Mouse (Mus musculus) limb, embryonic 12.5 days (tissue): ENCODE results near the gene Ptprc. TPM values are rescaled to one million over a fixed set of nuclear protein-coding genes. Genes with fewer than 3 reads are reported as not detected.

Experiments used
- ATAC-seq: fragments of 200-750 bp; cut with Nextera tagmentation; 2 replicates; pipeline ENCODE4 v1.8.0; 2017; ENCODE audit warnings: low read depth, moderate TSS enrichment; ENCODE audit not compliant: insufficient number of reproducible peaks, insufficient read depth, low FRiP score, low TSS enrichment
- H3K27ac ChIP-seq: fragments of 300-500 bp; sonication (generic); 2 replicates; pipeline ENCODE4 v1.5.1; 2016; ENCODE audit warnings: mild to moderate bottlenecking, moderate library complexity
- H3K27me3 ChIP-seq: fragments of 300-500 bp; sonication (generic); 2 replicates; pipeline ENCODE4 v1.6.1; 2016; ENCODE audit warnings: mild to moderate bottlenecking, moderate library complexity
- H3K36me3 ChIP-seq: fragments of 300-500 bp; sonication (generic); 2 replicates; pipeline ENCODE4 v1.6.1; 2016; ENCODE audit warnings: mild to moderate bottlenecking, moderate library complexity
- H3K4me1 ChIP-seq: fragments of 300-500 bp; sonication (generic); replicated peaks from 2 replicates; pipeline ENCODE4 v1.6.1; 2016
- H3K4me2 ChIP-seq: fragments of 300-500 bp; sonication (generic); 2 replicates; pipeline ENCODE4 v1.6.1; 2016; ENCODE audit warnings: mild to moderate bottlenecking, moderate library complexity
- H3K4me3 ChIP-seq: fragments of 300-500 bp; sonication (generic); replicated peaks from 2 replicates; pipeline ENCODE4 v1.5.1; 2016; ENCODE audit warnings: mild to moderate bottlenecking
- H3K9ac ChIP-seq: fragments of 300-500 bp; sonication (generic); replicated peaks from 2 replicates; pipeline ENCODE4 v1.6.1; 2016; ENCODE audit warnings: mild to moderate bottlenecking, moderate library complexity
- H3K9me3 ChIP-seq: fragments of 300-500 bp; sonication (generic); 2 replicates; pipeline ENCODE4 v1.6.1; 2016; ENCODE audit warnings: mild to moderate bottlenecking, moderate library complexity
- WGBS: fragments of 180-500 bp; shearing (Covaris S2); methylation state at CpG from one replicate; pipeline ENCODE4 v1.1.7; 2016; 5-methylcytosine and 5-hydroxymethylcytosine counted together
- polyA plus RNA-seq: library from polyadenylated mRNA; unstranded; fragments of >200 nt; fragmentation: Nextera tagmentation; extraction: Ambion mirVana; gene quantifications from 2 replicates; pipeline ENCODE4 v1.2.1, GENCODE M21; 2016

Ptprc gene
- polyA plus RNA-seq, 1 experiment from 2014 or later = 1.3 TPM

DNA sequence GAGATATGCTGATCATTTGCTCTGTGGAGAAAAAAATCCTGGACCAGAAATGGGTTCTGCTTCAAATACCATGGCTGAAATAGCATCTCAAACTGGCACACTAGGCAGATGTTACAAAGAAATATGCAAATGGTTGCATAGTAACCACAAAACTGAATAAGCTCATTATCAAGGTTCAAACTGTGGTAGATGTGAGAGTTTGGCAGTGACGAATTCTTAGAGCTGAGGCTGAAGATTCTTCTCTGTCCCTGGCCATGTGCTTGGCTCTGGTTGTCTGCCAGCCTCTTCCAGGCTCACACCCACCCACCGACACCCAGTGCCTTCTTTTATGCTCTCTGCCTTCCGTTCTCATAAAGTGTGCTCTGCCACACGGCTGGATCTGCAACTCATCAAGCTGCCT, 26.7 kb downstream of the Ptprc start:
- H3K36me3 ChIP-seq = no peaks in the 10 kb centered on the region
- no peak overlapping the region for H3K4me3 ChIP-seq
- no peak overlapping the region for H3K27ac ChIP-seq
- H3K4me1 ChIP-seq = no peaks in the 10 kb centered on the region
- WGBS = 43% methylated on average over 4 of the region's 4 CpGs
- H3K4me2 ChIP-seq = no peak overlapping the region
- H3K9me3 ChIP-seq = no peaks in the 10 kb centered on the region
- ATAC-seq = no peak
- no peaks in the 10 kb centered on the region for H3K27me3 ChIP-seq
- H3K9ac ChIP-seq = no peak overlapping the region

DNA sequence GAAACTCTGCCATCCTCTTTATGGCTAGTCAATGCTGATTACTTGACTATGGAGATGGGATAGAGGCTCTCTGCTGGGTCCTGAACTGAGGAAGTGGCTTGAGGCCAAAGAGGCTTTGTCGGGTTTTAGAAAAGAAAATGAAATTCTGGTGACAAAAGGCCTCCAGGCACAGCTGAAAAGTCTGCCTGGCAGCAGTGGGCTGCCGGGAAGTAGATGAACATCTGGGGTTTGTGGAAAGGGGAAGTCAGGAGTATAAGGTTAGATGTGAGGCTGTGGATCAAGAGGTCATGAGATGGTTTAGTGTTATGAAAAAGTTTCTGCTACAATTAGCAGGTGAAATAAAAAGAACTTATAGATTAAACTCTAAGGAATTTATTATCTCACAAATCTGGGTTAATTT, 29.9 kb downstream of the Ptprc start:
- Histone ChIP-seq H3K36me3 (no peaks in the 10 kb centered on the region), H3K27ac (no peak overlapping the region), H3K9me3 (no peaks in the 10 kb centered on the region), H3K4me1 (no peaks in the 10 kb centered on the region), H3K9ac (no peak overlapping the region), H3K4me2 (no peak overlapping the region), H3K27me3 (no peaks in the 10 kb centered on the region), H3K4me3 (no peak overlapping the region)
- no peak for ATAC-seq
- 33% methylated on average over 2 of the region's 2 CpGs for WGBS

DNA sequence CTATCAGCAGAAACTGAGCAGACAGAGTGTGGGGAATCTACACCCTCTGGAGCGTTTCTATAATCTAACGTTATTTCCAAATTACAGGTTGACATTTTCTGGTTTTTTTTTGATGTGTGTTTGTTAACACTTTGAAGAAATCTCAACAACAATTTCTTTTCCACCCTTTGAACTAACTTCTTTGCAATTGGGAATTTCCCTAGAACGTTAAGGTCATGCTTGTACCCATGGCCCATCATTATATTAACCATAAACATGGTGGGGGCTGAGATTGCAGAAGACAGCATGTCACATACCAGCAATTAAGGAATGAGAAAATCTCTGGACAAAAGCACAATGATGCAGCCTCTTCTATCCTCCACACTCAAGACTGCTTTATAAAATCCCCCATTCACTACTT, 30.4 kb downstream of the Ptprc start:
- H3K9me3 ChIP-seq = no peaks in the 10 kb centered on the region
- WGBS = 83% methylated on average over 3 of the region's 3 CpGs
- no peak overlapping the region for H3K4me2 ChIP-seq

DNA sequence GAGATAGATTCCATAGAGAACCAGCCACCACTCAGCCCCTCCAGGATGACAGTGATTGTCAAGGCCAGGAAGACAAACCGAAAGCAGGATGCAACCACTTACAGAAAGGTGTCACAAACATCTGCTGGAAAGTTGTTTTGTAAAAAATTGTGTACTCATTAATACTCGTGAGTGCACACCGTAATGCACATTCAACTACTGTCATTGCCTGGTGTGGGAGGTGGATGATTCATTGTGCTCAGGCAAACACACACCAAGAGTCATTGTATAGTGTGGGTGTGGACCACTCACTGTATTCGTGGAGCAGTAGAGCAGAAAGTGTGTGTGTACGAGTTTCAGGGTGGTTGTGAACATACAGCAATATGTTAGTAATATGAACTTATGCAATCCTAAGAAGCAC, 31.1 kb downstream of the Ptprc start:
- Histone ChIP-seq H3K4me2 (no peak overlapping the region), H3K4me1 (no peaks in the 10 kb centered on the region), H3K4me3 (no peak overlapping the region), H3K27ac (no peak overlapping the region), H3K9me3 (no peaks in the 10 kb centered on the region), H3K36me3 (no peaks in the 10 kb centered on the region), H3K9ac (no peak overlapping the region), H3K27me3 (no peaks in the 10 kb centered on the region)
- WGBS = 90% methylated on average over 5 of the region's 5 CpGs
- ATAC-seq = no peak

More for the DNA sequence above, 30.4 kb downstream of the Ptprc start:
- H3K27me3 ChIP-seq = no peaks in the 10 kb centered on the region
- no peaks in the 10 kb centered on the region for H3K36me3 ChIP-seq
- no peak overlapping the region for H3K4me3 ChIP-seq
- H3K4me1 ChIP-seq = no peaks in the 10 kb centered on the region
- H3K9ac ChIP-seq = no peak overlapping the region
- H3K27ac ChIP-seq = no peak overlapping the region
- no peak for ATAC-seq

DNA sequence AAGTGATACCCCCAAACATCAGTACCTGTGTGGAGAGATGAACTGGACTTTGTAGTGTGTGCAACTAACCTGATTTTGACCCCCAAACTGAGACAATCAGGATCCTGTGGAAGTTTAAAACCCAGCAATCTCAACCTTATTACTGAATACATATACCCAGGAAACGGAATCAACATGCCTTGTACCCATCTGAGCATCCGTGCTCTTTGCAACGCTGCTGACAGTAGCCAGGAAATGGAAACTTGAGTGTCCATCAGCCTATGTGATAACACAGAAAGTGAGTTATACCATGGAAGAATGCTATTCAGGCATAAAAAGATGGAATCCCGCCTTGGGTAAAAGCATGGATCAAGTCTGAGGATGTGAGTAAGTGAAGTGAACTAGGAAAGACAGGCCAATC, 34.7 kb downstream of the Ptprc start:
- peaks cover 8% of the 10 kb centered on the region; the same call in 1 of the 2 replicates for H3K4me1 ChIP-seq
- WGBS = 90% methylated on average over 4 of the region's 4 CpGs
- no peak overlapping the region for H3K27ac ChIP-seq
- no peak overlapping the region for H3K4me2 ChIP-seq
- H3K27me3 ChIP-seq = no peaks in the 10 kb centered on the region
- H3K9me3 ChIP-seq = no peaks in the 10 kb centered on the region
- no peak overlapping the region for H3K4me3 ChIP-seq
- H3K9ac ChIP-seq = no peak overlapping the region
- H3K36me3 ChIP-seq = no peaks in the 10 kb centered on the region
- ATAC-seq = no peak

DNA sequence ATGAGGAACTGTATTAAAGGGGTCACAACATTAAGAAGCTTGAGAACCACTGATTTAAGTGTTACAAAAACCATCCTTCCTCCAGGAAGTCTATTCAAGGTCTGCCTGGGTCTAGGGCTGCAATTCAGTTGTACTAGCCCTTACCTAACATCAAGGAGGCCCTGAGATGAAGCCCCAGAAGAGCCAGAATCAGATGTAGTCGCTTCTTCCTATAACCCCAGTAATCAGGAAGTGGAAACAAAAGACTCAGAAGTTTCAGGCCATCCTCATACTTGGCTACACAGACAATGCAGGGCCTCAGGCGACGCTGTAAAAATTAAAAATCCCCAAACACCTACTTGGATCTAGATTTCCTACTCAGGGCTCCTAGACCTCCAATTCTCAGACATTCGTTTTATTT, 37.8 kb downstream of the Ptprc start:
- H3K27ac ChIP-seq = no peak overlapping the region

DNA sequence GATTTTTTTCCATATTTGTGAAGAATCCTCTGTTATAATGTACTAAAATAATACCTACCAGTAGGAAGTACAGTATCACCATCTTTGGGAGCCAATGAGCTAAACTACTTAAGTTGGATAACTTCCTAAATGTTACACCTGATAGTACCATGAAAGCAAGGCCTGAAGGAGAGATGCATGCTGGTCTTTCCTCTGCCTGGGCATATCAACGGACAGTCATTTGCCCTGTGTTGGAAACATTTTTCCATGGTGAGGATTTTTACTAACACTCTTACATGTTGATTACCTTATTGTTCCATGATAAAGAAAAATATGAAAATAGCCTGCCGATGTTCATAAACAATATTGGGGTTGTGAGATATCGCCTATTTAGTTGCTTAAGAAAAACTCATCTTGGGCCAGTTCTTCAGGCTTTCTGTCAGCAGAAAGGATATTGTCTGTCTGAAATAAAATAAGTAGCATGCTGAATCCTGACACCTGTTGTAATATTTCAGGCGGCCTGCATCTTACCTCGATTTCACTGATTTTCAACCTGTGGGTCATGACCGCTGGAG, 38.4 kb downstream of the Ptprc start:
- Histone ChIP-seq H3K4me3 (no peak overlapping the region), H3K36me3 (no peaks in the 10 kb centered on the region), H3K27ac (no peak overlapping the region), H3K9ac (no peak overlapping the region), H3K4me2 (no peak overlapping the region), H3K27me3 (no peaks in the 10 kb centered on the region), H3K4me1 (peaks cover 16% of the 10 kb centered on the region), H3K9me3 (no peaks in the 10 kb centered on the region)
- WGBS = 96% methylated on average over 6 of the region's 6 CpGs
- no peak for ATAC-seq

More for the DNA sequence above, 37.8 kb downstream of the Ptprc start:
- 94% methylated on average over 4 of the region's 4 CpGs for WGBS
- Histone ChIP-seq H3K4me2 (no peak overlapping the region), H3K9me3 (no peaks in the 10 kb centered on the region), H3K9ac (no peak overlapping the region), H3K36me3 (no peaks in the 10 kb centered on the region), H3K4me3 (no peak overlapping the region), H3K4me1 (peaks cover 16% of the 10 kb centered on the region), H3K27me3 (no peaks in the 10 kb centered on the region)
- ATAC-seq = no peak

DNA sequence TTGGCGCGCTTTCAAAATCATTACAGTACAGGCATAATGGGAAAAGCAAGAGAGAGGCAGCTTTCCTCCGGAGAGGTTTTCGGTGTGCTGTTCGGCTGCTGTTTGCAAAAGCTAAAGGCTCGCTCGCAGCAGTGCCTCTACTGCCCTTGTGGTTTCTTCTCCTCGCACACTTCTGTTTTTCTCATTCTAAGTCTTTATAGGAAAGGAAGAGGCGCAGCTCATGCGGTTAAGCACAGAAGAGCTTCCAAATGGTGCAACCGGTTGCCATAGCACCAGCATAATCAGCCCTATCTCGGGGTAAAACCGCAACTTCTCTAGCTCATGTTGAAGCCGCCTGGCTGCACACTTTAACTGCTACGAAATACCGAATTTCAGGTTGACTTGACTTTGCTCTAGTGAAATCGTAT, 39.1 kb downstream of the Ptprc start:
- Histone ChIP-seq H3K4me1 (peaks cover 16% of the 10 kb centered on the region), H3K36me3 (no peaks in the 10 kb centered on the region), H3K27me3 (no peaks in the 10 kb centered on the region), H3K4me2 (peak overlapping the region; percentile 40), H3K9me3 (no peaks in the 10 kb centered on the region), H3K27ac (peak overlapping the region; percentile 64), H3K9ac (0 out of 2 replicates have a peak overlapping the region, but pooled peaks have one; percentile 27), H3K4me3 (peak overlapping the region; percentile 16; the same call in 1 of the 2 replicates)
- 48% methylated on average over 17 of the region's 17 CpGs for WGBS
- ATAC-seq = peak; percentile 59; the same call in 1 of the 2 replicates

DNA sequence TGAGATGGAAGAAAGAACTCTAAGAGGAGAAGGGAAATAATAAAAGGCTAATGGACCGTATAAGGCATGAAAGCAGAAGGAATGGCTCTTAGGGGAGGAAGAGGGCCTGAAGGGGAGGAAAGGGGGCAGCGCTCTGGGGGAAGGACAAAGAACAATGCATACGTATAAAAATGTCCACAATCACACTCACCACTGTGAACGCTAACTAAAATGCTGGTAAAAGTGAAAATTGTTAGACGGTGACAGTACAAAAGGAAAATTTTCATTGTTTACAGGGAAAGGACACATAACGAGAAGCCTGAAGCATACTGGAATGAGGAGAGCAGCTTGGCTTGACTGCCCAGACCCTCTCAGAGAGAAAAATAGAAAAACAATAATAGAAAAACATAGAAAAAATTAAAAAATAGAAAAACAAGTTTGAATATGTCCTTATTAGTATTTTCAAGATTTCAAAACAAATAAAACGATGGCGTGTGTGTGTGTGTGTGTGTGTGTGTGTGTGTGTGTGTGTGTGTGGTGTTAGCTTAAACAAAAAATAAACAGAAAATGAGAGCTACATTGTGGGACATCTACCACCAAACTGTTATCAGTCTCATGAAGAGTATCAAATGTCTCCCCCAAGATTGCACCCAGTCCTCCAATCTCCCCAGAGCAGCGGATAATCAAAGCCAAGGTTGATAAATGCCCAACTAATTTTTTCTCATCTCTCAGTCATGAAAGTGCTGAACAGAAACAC, 39.7 kb downstream of the Ptprc start:
- ATAC-seq = 0 out of 2 replicates have a peak, but pooled peaks have one; percentile 31
- no peaks in the 10 kb centered on the region for H3K27me3 ChIP-seq
- peak overlapping the region; percentile 16; the same call in 1 of the 2 replicates for H3K4me3 ChIP-seq
- H3K36me3 ChIP-seq = no peaks in the 10 kb centered on the region
- WGBS = 59% methylated on average over 9 of the region's 9 CpGs
- H3K4me2 ChIP-seq = peak overlapping the region; percentile 40
- no peaks in the 10 kb centered on the region for H3K9me3 ChIP-seq
- H3K27ac ChIP-seq = peak overlapping the region; percentile 64
- no peak overlapping the region for H3K9ac ChIP-seq
- H3K4me1 ChIP-seq = peaks cover 16% of the 10 kb centered on the region

DNA sequence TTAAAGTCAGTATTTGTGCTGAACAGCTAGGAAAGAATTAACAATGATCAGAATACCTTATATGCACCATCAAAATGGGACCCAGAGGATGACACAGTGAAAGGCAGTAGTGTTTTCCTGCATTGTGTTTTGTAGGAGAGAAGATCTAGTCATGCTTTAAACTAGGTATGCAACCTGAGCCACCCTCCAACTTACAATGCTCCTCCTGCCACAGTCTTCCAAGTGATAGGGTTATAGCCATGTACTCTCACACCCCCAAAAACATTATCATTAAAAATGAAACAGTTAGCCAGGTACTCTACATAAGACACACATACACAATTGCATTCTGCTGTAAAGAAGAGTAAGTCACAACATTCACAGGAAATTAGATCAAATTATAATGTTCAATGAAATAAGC, 40.4 kb downstream of the Ptprc start:
- Histone ChIP-seq H3K36me3 (no peaks in the 10 kb centered on the region), H3K27me3 (no peaks in the 10 kb centered on the region), H3K4me2 (no peak overlapping the region), H3K9ac (no peak overlapping the region), H3K27ac (no peak overlapping the region), H3K4me3 (no peak overlapping the region), H3K4me1 (peaks cover 16% of the 10 kb centered on the region), H3K9me3 (no peaks in the 10 kb centered on the region)
- no peak for ATAC-seq

DNA sequence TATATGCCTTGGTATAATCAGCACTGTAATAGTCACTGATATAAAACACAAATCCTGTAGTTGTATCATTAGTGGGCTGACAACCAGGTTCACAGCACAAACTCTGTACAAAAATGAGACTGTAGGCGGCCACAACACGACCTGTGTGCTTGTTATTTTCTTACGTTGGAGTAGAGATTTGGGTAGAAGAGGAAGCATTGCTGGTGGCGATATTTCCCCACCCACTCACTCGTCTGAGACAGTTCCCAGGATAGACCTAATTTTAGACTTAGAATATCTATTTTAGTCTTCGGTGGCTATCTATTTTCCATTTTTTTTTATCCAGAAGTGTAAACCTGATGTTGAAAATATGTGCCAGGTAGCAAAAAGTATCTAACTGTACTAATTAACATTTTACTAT, 41.2 kb downstream of the Ptprc start:
- no peak overlapping the region for H3K9ac ChIP-seq
- no peak overlapping the region for H3K27ac ChIP-seq
- peaks cover 16% of the 10 kb centered on the region for H3K4me1 ChIP-seq
- ATAC-seq = no peak
- no peaks in the 10 kb centered on the region for H3K9me3 ChIP-seq
- no peaks in the 10 kb centered on the region for H3K36me3 ChIP-seq
- no peaks in the 10 kb centered on the region for H3K27me3 ChIP-seq
- no peak overlapping the region for H3K4me2 ChIP-seq
- WGBS = 86% methylated on average over 6 of the region's 6 CpGs
- no peak overlapping the region for H3K4me3 ChIP-seq

DNA sequence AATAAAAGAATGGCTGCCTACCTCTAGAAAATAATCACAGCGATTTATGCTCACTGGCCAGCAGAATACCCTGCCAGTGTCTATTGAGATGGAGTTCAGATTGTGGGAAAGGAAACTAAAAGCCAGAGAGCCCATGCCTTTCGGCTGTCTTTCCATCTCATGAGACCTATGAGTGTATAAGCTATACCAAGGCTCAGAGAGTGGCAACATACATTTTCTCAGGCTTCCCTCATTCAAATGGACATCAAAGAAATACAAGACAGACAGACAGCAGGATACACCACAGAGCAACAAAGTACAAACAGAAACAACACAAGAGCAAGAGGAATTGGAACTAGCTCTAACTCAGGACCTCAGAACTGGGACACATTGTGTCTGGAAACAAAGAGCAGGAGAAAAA, 43.8 kb downstream of the Ptprc start:
- H3K27ac ChIP-seq = no peak overlapping the region
- 75% methylated on average over 2 of the region's 2 CpGs for WGBS

More for the DNA sequence above, 43.8 kb downstream of the Ptprc start:
- H3K4me3 ChIP-seq = no peak overlapping the region
- H3K4me1 ChIP-seq = peaks cover 16% of the 10 kb centered on the region
- no peaks in the 10 kb centered on the region for H3K27me3 ChIP-seq
- no peaks in the 10 kb centered on the region for H3K9me3 ChIP-seq
- H3K36me3 ChIP-seq = no peaks in the 10 kb centered on the region
- no peak overlapping the region for H3K4me2 ChIP-seq
- ATAC-seq = no peak
- H3K9ac ChIP-seq = no peak overlapping the region
